Mouse (Mus musculus): ENCODE results near the gene Fbxl17. TPM values are rescaled to one million over a fixed set of nuclear protein-coding genes. Genes with fewer than 3 reads are reported as not detected.

The Fbxl17 gene
- polyA plus RNA-seq, 1 experiment: 4.1 TPM

DNA sequence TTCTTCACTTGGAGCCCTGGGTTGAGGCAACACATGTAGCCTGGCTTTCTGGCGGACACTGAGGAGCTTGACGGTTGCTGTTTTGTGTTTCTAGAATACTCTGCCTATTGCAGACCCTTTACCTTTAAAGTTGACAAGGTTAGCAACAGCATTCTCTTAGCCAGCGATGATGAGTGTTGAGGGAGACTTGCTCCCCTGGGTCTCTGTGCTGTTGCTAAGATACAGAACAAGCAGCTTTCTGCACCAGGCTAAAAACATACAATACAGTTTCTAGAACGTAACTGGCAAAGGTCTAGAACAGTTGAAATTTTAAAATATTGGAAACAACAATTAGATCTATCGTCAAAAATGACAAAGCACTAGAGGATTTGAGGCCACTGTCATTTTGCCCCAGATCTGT, 420.7 kb downstream of the Fbxl17 start:
- Histone ChIP-seq H3K27me3 (ENCODE audit: control insufficient read depth, insufficient read depth, low read length) (no peaks in the 10 kb centered on the region), H3K27ac (ENCODE audit: control insufficient read depth, insufficient read depth, low read depth, low read length) (no peak overlapping the region), H3K4me1 (ENCODE audit: control insufficient read depth, insufficient read depth, low read length) (no peaks in the 10 kb centered on the region), H3K4me3 (ENCODE audit: control insufficient read depth, low read depth, low read length) (no peak overlapping the region), H3K36me3 (ENCODE audit: control insufficient read depth, insufficient read depth, low read length) (no peaks in the 10 kb centered on the region)
- TF ChIP-seq POLR2A (IDR thresholded peaks at IDR 0.05; ENCODE audit: control insufficient read depth, low read depth, low read length) (no peak), CTCF (IDR thresholded peaks at IDR 0.05; ENCODE audit: control insufficient read depth, insufficient read depth, insufficient replicate concordance, low read depth, low read length) (no peak)

DNA sequence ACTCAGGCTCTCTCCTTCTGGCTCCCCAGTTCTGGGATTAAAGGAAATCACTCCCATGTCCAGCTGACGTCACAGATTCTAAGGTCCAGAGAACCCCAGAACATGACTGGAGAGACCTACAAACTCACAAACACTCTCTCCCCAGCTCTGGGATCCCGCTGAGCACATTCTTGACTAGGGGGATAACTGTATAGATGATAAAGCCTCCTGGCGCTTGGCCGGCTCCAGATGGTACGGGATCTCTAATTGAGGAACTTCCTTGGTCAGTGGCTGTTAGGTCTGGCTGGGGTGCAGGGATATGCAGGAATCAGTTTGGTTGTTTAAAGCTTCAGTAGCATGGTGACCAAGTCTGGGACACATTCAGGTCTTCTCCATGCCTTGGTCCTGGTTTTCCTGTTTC, 422.3 kb downstream of the Fbxl17 start:
- H3K27ac ChIP-seq (ENCODE audit: control insufficient read depth, insufficient read depth, low read depth, low read length): no peak overlapping the region
- no peaks in the 10 kb centered on the region for H3K36me3 ChIP-seq (ENCODE audit: control insufficient read depth, insufficient read depth, low read length)
- TF ChIP-seq POLR2A (IDR thresholded peaks at IDR 0.05; ENCODE audit: control insufficient read depth, low read depth, low read length): no peak
- no peak for TF ChIP-seq CTCF (IDR thresholded peaks at IDR 0.05; ENCODE audit: control insufficient read depth, insufficient read depth, insufficient replicate concordance, low read depth, low read length)
- H3K4me3 ChIP-seq (ENCODE audit: control insufficient read depth, low read depth, low read length): no peak overlapping the region
- H3K27me3 ChIP-seq (ENCODE audit: control insufficient read depth, insufficient read depth, low read length): no peaks in the 10 kb centered on the region
- no peaks in the 10 kb centered on the region for H3K4me1 ChIP-seq (ENCODE audit: control insufficient read depth, insufficient read depth, low read length)

DNA sequence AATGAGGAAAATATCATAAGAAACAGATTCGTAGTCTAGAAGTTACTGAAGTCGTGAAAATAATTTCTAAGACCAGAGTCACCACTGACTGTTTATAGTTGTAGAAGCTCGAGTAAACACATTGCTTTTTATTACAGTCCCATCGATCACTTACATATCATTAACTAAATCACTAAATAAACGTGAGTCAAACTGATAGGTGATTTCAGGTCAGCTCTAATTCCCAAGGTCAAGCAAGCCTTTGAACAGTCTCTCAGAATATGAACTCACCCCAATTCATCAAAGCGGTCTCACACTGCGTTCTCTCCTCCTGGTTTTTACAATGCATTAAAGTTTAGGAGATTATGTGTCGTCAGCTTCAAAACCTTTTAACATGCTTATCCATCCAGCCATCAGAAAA, 423.2 kb downstream of the Fbxl17 start:
- Histone ChIP-seq H3K27me3 (ENCODE audit: control insufficient read depth, insufficient read depth, low read length) (no peaks in the 10 kb centered on the region), H3K4me1 (ENCODE audit: control insufficient read depth, insufficient read depth, low read length) (no peaks in the 10 kb centered on the region), H3K36me3 (ENCODE audit: control insufficient read depth, insufficient read depth, low read length) (no peaks in the 10 kb centered on the region), H3K27ac (ENCODE audit: control insufficient read depth, insufficient read depth, low read depth, low read length) (no peak overlapping the region), H3K4me3 (ENCODE audit: control insufficient read depth, low read depth, low read length) (no peak overlapping the region)
- no peak for TF ChIP-seq CTCF (IDR thresholded peaks at IDR 0.05; ENCODE audit: control insufficient read depth, insufficient read depth, insufficient replicate concordance, low read depth, low read length)

DNA sequence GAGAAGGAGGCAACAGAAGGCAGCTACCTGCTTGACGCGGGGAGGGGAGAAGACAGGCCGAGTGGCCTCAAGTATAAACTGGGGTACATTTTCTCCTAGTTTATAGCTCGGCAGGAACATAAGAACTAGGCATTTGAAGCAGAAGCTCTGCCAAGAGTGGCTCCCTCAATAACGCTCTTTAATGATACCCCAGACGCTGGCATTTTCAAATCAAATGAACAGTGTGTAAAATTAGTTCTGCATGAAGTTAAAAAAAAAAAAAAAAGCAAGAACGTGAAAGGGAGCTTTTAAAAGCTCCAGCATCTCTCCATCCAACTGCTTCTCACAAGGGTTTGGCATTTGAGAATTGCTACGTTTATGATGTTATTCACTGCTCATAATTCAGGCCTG, 423.8 kb downstream of the Fbxl17 start:
- Histone ChIP-seq H3K36me3 (ENCODE audit: control insufficient read depth, insufficient read depth, low read length) (no peaks in the 10 kb centered on the region), H3K4me1 (ENCODE audit: control insufficient read depth, insufficient read depth, low read length) (no peaks in the 10 kb centered on the region), H3K27ac (ENCODE audit: control insufficient read depth, insufficient read depth, low read depth, low read length) (no peak overlapping the region), H3K4me3 (ENCODE audit: control insufficient read depth, low read depth, low read length) (no peak overlapping the region), H3K27me3 (ENCODE audit: control insufficient read depth, insufficient read depth, low read length) (no peaks in the 10 kb centered on the region)
- TF ChIP-seq POLR2A (IDR thresholded peaks at IDR 0.05; ENCODE audit: control insufficient read depth, low read depth, low read length): no peak
- TF ChIP-seq CTCF (IDR thresholded peaks at IDR 0.05; ENCODE audit: control insufficient read depth, insufficient read depth, insufficient replicate concordance, low read depth, low read length): no peak

DNA sequence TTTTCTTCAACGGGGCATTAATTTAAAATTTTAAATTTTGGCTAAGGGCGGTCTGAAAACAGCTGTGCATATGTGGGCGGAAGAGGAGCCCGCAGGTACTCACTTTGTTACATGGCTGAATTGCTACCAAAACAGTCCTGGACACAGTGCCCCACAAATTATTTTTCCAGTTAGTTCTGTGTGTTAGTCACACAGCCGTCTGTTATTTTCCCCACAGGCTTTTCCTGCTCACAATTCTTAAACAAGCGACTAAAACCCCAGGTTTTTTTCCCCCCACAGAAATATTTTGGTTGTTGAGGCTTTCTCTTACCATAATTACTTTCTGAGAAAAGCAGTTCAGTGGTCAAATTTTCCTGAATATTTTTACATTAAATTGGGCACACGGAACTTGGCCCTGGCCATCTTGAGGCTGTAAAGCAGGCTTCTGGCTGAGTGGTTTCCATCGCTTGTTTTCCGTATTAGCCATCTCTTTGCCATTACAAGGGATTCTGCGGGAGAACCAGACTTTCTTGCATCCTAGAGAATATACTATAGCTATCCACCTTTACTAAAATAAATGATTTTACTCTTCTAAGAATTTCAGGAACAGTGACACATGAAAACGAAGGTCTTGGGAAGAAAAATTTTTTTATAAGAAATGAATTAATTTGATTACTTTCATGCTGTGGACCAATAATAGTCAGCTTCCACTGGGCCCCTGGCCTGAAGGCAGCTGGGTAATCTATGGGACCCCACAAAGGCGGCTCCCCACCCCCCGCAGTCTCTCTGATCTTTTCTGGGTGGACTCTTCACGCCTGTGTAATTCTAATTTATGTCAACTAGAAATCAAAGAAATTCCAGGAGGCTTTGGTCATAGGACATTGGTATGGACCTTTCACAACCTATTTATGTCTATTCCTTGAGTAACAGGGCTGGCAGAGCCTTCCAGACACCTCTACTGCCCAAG, 424.5 kb downstream of the Fbxl17 start:
- no peak overlapping the region for H3K27ac ChIP-seq (ENCODE audit: control insufficient read depth, insufficient read depth, low read depth, low read length)
- H3K27me3 ChIP-seq (ENCODE audit: control insufficient read depth, insufficient read depth, low read length): no peaks in the 10 kb centered on the region
- no peaks in the 10 kb centered on the region for H3K4me1 ChIP-seq (ENCODE audit: control insufficient read depth, insufficient read depth, low read length)
- no peaks in the 10 kb centered on the region for H3K36me3 ChIP-seq (ENCODE audit: control insufficient read depth, insufficient read depth, low read length)
- TF ChIP-seq POLR2A (IDR thresholded peaks at IDR 0.05; ENCODE audit: control insufficient read depth, low read depth, low read length) (no peak), CTCF (IDR thresholded peaks at IDR 0.05; ENCODE audit: control insufficient read depth, insufficient read depth, insufficient replicate concordance, low read depth, low read length) (no peak)
- no peak overlapping the region for H3K4me3 ChIP-seq (ENCODE audit: control insufficient read depth, low read depth, low read length)

DNA sequence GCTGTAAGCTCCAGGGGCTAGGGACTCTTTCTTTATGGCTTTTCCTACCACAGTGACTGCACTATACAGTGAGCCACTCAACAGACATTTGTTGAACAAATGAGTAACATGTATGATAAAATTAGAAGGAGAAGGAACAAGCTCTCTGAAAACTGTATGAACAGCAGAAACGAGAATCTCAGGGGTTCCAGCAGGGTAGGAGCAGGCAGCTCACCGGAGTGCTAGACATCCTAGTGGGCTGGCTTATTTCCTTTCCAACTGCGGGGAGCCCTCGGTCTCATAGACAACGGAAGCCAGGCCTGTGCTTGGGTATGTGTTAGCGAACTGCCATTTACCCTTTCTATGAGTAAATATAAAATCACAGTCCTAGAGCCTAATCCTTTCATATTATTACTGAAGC, 426.5 kb downstream of the Fbxl17 start:
- H3K27ac ChIP-seq (ENCODE audit: control insufficient read depth, insufficient read depth, low read depth, low read length): no peak overlapping the region
- H3K4me1 ChIP-seq (ENCODE audit: control insufficient read depth, insufficient read depth, low read length): no peaks in the 10 kb centered on the region
- no peak for TF ChIP-seq POLR2A (IDR thresholded peaks at IDR 0.05; ENCODE audit: control insufficient read depth, low read depth, low read length)
- TF ChIP-seq CTCF (IDR thresholded peaks at IDR 0.05; ENCODE audit: control insufficient read depth, insufficient read depth, insufficient replicate concordance, low read depth, low read length): no peak

DNA sequence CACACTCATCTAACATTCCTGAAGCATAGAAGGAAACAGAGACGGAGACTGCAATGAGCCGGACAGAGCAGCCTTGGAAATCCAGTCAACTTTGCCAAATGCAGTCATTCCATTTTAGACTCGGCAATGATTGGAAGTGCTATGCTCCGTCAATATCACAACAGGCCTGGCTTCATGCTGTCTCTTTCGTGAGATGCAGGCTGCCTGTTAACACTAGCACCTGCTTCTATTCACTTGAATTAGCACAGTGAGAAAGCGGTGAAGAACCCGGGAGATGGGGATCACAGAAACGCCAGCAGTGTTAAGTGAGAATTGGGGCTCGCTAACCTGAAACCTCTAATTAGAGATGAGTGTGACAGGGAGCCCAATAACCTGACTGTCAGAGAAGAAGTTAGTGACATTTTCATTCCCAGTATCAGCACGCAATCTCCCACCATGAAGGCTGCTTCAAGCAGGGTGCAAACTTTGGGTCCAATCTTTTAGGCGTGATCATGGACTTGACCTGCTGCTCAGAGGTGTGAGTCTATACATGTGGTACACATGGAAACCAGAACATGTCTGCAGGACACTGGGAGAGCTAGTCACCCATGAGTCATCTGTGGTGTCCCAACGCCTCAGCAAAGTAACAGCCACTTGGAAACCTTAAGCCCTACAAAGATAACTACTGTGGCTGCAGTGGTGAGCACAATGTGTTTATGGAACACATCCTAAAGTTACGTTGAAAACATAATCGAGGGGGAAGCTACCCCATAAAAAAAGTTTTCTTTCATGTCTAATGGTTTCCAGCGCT, 428.5 kb downstream of the Fbxl17 start:
- TF ChIP-seq CTCF (IDR thresholded peaks at IDR 0.05; ENCODE audit: control insufficient read depth, insufficient read depth, insufficient replicate concordance, low read depth, low read length) (no peak), POLR2A (IDR thresholded peaks at IDR 0.05; ENCODE audit: control insufficient read depth, low read depth, low read length) (no peak)
- no peaks in the 10 kb centered on the region for H3K4me1 ChIP-seq (ENCODE audit: control insufficient read depth, insufficient read depth, low read length)
- no peak overlapping the region for H3K27ac ChIP-seq (ENCODE audit: control insufficient read depth, insufficient read depth, low read depth, low read length)
- H3K4me3 ChIP-seq (ENCODE audit: control insufficient read depth, low read depth, low read length): peak overlapping the region; percentile 68
- no peaks in the 10 kb centered on the region for H3K27me3 ChIP-seq (ENCODE audit: control insufficient read depth, insufficient read depth, low read length)
- no peaks in the 10 kb centered on the region for H3K36me3 ChIP-seq (ENCODE audit: control insufficient read depth, insufficient read depth, low read length)

More for the DNA sequence above, 426.5 kb downstream of the Fbxl17 start:
- Histone ChIP-seq H3K4me3 (ENCODE audit: control insufficient read depth, low read depth, low read length) (no peak overlapping the region), H3K27me3 (ENCODE audit: control insufficient read depth, insufficient read depth, low read length) (no peaks in the 10 kb centered on the region), H3K36me3 (ENCODE audit: control insufficient read depth, insufficient read depth, low read length) (no peaks in the 10 kb centered on the region)
